Mouse (Mus musculus) MN1 (cell line): ENCODE data around the gene Lrrc75a.

Experiments
- DNase-seq: peaks from one replicate; pipeline ENCODE4 v3.0.0-alpha.2; 2016; ENCODE audit warnings: low spot score

Gene Lrrc75a

GRCm38 (mm10) chr11:62645337-62645675 is 3.0 kb downstream of the Lrrc75a start:
- DNase-seq: no peak

- no peak for DNase-seq
Observed at GRCm38 (mm10) chr11:62644602-62645336, 3.6 kb downstream of the Lrrc75a start.

- no peak for DNase-seq
Observed at GRCm38 (mm10) chr11:62643681-62644363, 4.5 kb downstream of the Lrrc75a start.

GRCm38 (mm10) chr11:62643011-62643631 is 5.2 kb downstream of the Lrrc75a start:
- DNase-seq: peak; percentile 23

GRCm38 (mm10) chr11:62642023-62642844 is 6.1 kb downstream of the Lrrc75a start:
- no peak for DNase-seq

- DNase-seq: no peak
Observed at GRCm38 (mm10) chr11:62640378-62640777, 7.9 kb downstream of the Lrrc75a start.

GRCm38 (mm10) chr11:62638402-62638801 is 9.9 kb downstream of the Lrrc75a start:
- DNase-seq: no peak

GRCm38 (mm10) chr11:62637806-62638205 is 10.5 kb downstream of the Lrrc75a start:
- DNase-seq: no peak

GRCm38 (mm10) chr11:62637401-62637800 is 10.9 kb downstream of the Lrrc75a start:
- no peak for DNase-seq

- no peak for DNase-seq
Observed at GRCm38 (mm10) chr11:62636840-62637221, 11.5 kb downstream of the Lrrc75a start.

- DNase-seq: no peak
Observed at GRCm38 (mm10) chr11:62636105-62636839, 12.1 kb downstream of the Lrrc75a start.

- DNase-seq: no peak
Observed at GRCm38 (mm10) chr11:62635406-62635805, 12.9 kb downstream of the Lrrc75a start.

- no peak for DNase-seq
Observed at GRCm38 (mm10) chr11:62631138-62631537, 17.2 kb downstream of the Lrrc75a start.

- no peak for DNase-seq
Observed at GRCm38 (mm10) chr11:62630225-62630821, 18.0 kb downstream of the Lrrc75a start.

- DNase-seq: peak; percentile 46
Observed at GRCm38 (mm10) chr11:62629352-62630224, 18.7 kb downstream of the Lrrc75a start.

- peak; percentile 34 for DNase-seq
Observed at GRCm38 (mm10) chr11:62624341-62625291, 23.7 kb downstream of the Lrrc75a start.

- no peak for DNase-seq
Observed at GRCm38 (mm10) chr11:62622850-62623249, 25.5 kb downstream of the Lrrc75a start.

GRCm38 (mm10) chr11:62621586-62622283 is 26.6 kb downstream of the Lrrc75a start:
- no peak for DNase-seq
